Mouse (Mus musculus) lung, postnatal 0 days (tissue): ENCODE data around the gene Fgfbp1.

Experiments used
- CTCF ChIP-seq: IDR thresholded peaks from 2 replicates; pipeline ENCODE4 v1.5.1; 2016; ENCODE audit warnings: antibody characterized with exemption, mild to moderate bottlenecking
- EP300 ChIP-seq: IDR thresholded peaks from 2 replicates; pipeline ENCODE4 v1.6.1; 2016; ENCODE audit warnings: antibody characterized with exemption, mild to moderate bottlenecking, control low read depth

DNA sequence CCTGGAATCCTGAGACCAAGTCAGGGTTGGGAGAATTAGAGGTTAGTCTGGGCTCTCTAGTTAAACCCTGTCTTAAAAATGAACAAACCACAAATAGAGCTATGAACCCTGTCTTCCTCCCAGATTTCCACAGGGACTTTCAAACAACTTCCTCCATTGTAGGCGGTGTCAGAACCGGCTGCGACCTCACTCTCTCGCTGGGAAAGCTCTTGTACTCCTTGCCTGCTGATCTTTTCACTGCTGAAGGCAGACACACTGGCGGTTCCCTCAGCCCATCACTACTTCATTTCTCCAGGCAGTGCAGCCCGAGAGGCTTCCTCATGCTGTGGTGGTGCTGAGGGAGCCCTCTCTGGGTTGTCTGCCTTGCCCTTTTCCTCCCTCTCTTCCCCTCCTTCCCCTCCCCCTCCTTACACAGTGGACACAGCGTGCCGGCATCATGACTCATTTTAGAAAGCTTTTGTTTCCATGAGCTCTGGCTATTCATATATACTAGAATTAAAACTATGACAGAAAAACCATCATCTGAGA is 32.8 kb downstream of the Fgfbp1 start:
- TF ChIP-seq EP300 (peak; percentile 65), CTCF (no peak)
